Mouse (Mus musculus): ENCODE data around the gene Rgs3. TPM values are rescaled to one million over a fixed set of nuclear protein-coding genes. Genes with fewer than 3 reads are reported as not detected.

Rgs3 gene
- polyA plus RNA-seq, 1 experiment from 2014 or later: 8.2 TPM

DNA sequence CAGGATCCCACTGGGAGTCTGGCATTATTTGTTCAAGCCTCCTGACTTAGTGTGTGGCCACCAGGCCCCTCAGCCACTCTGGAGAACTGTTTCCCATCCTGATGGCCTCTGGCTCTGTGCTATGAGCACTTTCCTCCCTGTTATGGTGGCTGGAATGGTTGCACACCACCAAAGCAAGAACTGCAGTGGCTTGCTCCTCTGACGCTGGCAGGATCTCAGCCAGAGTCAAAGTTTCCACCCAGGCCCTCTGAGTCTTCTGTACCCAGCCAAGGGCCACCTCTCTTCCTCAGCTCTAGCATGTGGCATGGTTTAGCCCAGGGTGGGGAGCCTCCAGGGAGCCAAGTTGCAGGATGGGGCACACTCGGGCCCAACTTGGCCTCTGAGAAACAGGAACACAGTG lies 115.7 kb downstream of the Rgs3 start:
- no peak for TF ChIP-seq CTCF (IDR thresholded peaks at IDR 0.05)
- POLR2A ChIA-PET: no interaction called here

DNA sequence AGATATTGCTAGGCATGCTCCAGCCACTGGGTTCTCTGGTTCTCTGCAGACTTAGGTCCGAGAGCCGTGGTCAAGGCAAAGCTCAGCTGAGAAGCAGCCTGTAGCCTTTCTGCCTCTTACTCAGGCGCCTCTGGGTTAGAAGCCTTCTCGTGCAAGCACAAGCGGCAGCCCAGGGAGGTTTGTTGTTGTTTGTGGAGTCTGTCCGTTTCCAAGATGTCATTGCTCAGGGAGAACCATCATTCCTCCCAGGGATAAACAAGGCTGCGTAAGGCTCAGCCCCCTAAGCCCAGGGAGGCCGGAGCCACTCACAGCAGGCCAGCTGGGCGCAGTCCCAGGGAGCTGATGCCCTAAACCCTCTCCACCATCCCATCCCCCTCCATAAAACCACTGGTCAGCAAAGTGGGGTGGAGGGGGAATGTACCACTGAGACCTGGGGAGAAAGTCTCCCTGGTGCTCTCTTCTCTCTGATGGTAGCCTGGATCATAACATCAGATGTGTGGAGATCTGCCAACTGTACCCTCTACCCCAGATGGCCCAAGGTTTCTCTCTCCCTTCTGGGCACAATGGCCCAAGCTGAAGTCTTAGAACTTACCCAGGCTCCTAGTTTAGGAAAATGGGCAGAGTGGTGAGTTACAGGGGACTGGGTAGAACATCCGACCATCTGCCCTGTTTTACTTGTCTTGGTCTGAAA lies 117.5 kb downstream of the Rgs3 start:
- in situ Hi-C loops (cut with MboI; ENCODE audit: low pct_unique_long_range_greater_than_20kb): no loop called here
- TF ChIP-seq CTCF (IDR thresholded peaks at IDR 0.05): no peak
- ChIA-PET CTCF (no interaction called here), POLR2A (no interaction called here)
- no peaks in the 10 kb centered on the region for H3K27me3 ChIP-seq
- DNase-seq (ENCODE audit: low read depth, low spot score): no peak
- ATAC-seq: no peak

More for the DNA sequence above, 115.7 kb downstream of the Rgs3 start:
- ATAC-seq (no peak), DNase-seq (ENCODE audit: low read depth, low spot score) (no peak)
- in situ Hi-C loops (cut with MboI; ENCODE audit: low pct_unique_long_range_greater_than_20kb): no loop called here
- no peaks in the 10 kb centered on the region for H3K27me3 ChIP-seq
- CTCF ChIA-PET: interaction anchor here (1.4 kb wide), 1 partner anchor 39 kb away, joined by 3 read pairs; no protein-coding TSS in a partner anchor

DNA sequence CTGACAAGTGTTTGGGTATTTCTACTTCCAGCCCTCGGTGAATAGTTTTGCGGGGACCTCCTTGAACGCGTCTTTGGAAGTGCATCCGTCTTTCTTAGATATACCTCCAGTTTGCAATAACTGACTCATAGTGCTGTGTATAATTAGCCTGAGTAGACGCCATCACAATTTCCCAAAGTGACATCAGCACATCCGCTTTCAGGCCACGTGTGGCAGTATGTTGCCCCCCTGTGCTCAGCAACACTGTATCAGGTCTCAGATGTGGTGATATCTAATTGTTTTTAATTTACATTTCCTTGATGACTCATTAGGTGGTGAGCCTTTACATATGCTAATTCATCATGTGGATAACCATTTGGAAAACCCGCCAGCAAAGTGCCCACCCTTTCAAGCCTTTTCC lies 119.5 kb downstream of the Rgs3 start:
- ChIA-PET CTCF (no interaction called here), POLR2A (no interaction called here)
- ATAC-seq (no peak), DNase-seq (ENCODE audit: low read depth, low spot score) (no peak)
- in situ Hi-C loops (cut with MboI; ENCODE audit: low pct_unique_long_range_greater_than_20kb): no loop called here
- no peaks in the 10 kb centered on the region for H3K27me3 ChIP-seq
- no peak for TF ChIP-seq CTCF (IDR thresholded peaks at IDR 0.05)

DNA sequence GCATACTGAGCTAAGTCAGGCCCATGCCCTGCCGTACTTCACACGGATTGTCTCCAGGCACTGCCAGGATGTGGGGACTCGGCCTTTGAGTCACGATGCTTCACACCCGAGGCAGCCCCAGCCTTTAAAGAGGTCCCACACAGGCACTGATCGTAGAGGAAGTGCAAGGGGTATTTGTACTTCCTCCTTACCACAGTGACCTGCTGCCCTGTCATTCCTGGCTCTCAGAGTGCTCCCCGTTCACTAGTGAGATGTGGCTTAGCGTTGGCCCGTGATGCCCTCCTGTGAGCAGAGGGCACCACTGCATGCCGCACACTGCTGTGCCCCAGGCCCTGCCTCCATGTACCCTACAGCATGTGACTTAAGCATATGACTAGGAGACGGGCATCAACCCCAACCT lies 121.8 kb downstream of the Rgs3 start:
- in situ Hi-C loops (cut with MboI; ENCODE audit: low pct_unique_long_range_greater_than_20kb): no loop called here
- no peaks in the 10 kb centered on the region for H3K27me3 ChIP-seq
- DNase-seq (ENCODE audit: low read depth, low spot score) (no peak), ATAC-seq (no peak)
- ChIA-PET POLR2A (no interaction called here), CTCF (no interaction called here)
- TF ChIP-seq CTCF (IDR thresholded peaks at IDR 0.05): no peak

DNA sequence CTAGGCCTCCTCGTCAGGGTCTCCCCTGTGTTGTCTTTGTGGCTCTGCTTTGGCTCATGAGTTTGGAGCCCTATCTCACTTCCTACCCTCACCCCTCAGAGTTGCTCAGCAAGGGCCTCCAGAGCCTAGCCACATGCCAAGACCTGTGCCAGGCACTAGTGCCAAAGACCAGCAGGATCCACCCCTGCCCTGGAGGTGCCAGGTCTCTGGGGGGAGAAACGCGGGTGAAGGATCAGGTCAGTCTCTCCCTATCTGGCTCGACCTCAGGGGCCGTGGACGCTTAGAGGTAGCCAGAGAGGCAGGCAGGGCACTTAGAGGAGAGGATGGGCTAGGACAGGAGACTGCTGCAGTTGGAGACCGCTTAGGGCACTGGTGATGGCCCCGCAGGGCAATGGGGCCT lies 122.7 kb downstream of the Rgs3 start:
- TF ChIP-seq CTCF (IDR thresholded peaks at IDR 0.05): no peak
- in situ Hi-C loops (cut with MboI; ENCODE audit: low pct_unique_long_range_greater_than_20kb): no loop called here
- ChIA-PET POLR2A (no interaction called here), CTCF (no interaction called here)
- no peak for DNase-seq (ENCODE audit: low read depth, low spot score)
- H3K27me3 ChIP-seq: no peaks in the 10 kb centered on the region
- ATAC-seq: no peak

DNA sequence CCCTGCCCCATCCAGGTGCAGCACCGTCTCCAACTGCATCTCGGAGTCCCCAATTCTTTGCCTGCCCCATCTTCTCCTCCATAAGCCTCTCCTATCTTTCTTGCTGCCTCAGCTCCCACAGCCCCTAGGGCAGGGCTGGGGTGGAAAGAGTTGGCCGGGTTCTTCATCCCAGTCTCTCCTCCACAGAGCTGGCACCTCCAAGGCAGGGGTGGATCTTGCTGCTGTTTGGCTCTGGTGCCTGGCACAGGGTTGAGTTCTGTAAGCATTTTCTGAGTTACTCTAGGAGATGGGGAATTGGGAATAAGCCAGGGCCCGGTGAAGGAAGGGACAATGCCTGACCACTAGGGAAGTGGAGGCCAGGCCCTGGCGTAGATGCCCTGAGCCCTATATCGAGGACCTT lies 123.5 kb downstream of the Rgs3 start:
- H3K27me3 ChIP-seq: no peaks in the 10 kb centered on the region
- no peak for DNase-seq (ENCODE audit: low read depth, low spot score)
- CTCF ChIA-PET: no interaction called here
- POLR2A ChIA-PET: no interaction called here
- no peak for ATAC-seq
- in situ Hi-C loops (cut with MboI; ENCODE audit: low pct_unique_long_range_greater_than_20kb): no loop called here
- TF ChIP-seq CTCF (IDR thresholded peaks at IDR 0.05): no peak

DNA sequence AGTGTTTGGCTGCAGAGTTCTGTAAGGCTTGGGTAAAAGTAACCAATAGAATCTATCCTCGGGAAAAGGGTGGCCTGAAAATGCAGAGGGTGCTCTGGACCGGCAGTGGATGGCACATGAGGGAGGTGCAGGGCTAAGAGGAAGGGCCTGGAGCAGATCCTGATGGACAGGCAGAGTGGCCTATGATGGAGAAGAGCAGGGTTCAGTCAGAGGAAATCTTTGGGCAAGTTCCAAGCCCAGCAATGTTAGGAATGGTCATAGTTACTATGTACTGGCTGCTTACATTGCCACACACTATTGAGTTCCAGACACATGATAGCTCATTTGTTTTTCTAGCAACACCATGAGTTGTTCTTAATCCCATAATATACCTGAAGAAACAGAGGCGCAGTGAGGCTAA lies 124.7 kb downstream of the Rgs3 start:
- no peak for ATAC-seq
- H3K27me3 ChIP-seq: no peaks in the 10 kb centered on the region
- ChIA-PET CTCF (interaction anchor here (0.6 kb wide), 1 partner anchor 13 kb away, joined by 3 read pairs; no protein-coding TSS in a partner anchor), POLR2A (no interaction called here)
- in situ Hi-C loops (cut with MboI; ENCODE audit: low pct_unique_long_range_greater_than_20kb): no loop called here
- peak; percentile 17 for DNase-seq (ENCODE audit: low read depth, low spot score)
- TF ChIP-seq CTCF (IDR thresholded peaks at IDR 0.05): no peak

DNA sequence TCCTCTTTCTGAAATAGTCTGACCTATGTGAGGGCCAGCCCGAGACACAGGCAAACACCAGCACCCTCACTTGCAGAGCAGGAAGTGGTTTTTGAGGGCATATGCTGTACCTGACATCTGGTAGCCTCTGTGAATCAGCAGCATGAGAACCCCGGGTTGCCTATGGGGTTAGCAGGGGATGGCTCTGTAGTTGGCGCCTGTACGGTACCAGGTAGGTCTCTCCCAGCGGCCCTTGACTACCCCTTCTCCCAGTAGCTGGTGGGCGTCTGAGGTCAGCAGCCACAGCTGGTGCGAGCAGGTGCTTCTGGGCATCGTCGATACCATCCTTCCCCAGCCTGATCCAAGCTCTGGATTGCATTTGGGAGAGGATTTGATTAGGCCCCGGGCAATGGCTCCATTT lies 125.6 kb downstream of the Rgs3 start:
- no peak for TF ChIP-seq CTCF (IDR thresholded peaks at IDR 0.05)
- in situ Hi-C loops (cut with MboI; ENCODE audit: low pct_unique_long_range_greater_than_20kb): no loop called here
- ChIA-PET CTCF (interaction anchor here (1.1 to 1.2 kb wide), 2 partner anchors 11 to 12 kb away, joined by 3 read pairs; no protein-coding TSS in a partner anchor), POLR2A (no interaction called here)
- ATAC-seq: no peak
- no peaks in the 10 kb centered on the region for H3K27me3 ChIP-seq
- no peak for DNase-seq (ENCODE audit: low read depth, low spot score)

DNA sequence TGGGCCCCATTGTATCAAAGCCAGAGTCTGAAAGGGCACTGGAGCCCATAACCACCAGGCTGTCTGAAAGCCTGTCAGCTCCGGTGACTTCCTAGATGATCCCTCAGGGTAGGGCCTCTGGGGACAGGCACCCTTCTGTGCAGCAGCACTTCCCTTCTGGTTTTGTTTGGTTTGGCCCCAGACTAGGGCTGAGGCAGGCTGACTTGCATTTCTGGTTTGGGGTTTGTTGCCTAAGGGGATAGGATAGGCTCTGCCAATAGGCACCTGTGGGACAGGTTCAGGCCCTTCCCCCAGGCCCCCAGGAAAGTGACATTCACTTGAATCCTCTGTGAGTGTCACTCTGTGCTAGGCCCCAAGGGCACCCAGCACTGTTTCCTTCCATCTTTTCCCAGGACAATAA lies 127.1 kb downstream of the Rgs3 start:
- no peaks in the 10 kb centered on the region for H3K27me3 ChIP-seq
- ChIA-PET POLR2A (no interaction called here), CTCF (interaction anchor here (1.2 kb wide), 1 partner anchor 11 kb away, joined by 3 read pairs; no protein-coding TSS in a partner anchor)
- TF ChIP-seq CTCF (IDR thresholded peaks at IDR 0.05): no peak
- no peak for DNase-seq (ENCODE audit: low read depth, low spot score)
- no peak for ATAC-seq
- in situ Hi-C loops (cut with MboI; ENCODE audit: low pct_unique_long_range_greater_than_20kb): no loop called here

DNA sequence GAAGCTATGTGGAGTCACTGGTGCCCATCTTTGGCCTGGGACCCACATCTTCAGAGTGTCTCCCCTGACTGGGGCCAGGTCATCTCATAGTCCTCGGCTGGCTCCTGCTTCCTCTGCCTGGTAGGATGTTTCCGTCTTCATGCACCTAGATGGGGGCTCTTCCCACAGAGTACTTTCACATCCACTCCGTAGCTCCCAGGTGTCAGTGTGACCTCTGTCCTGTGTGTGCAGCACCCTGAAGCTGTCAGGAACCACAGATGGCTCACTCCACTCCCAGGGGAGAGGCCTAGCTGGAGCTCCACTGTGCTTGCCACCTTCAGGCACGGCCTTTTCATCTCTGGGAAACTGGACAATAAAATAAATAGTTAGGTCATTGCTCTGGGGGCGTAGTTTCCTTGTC lies 128.5 kb downstream of the Rgs3 start:
- TF ChIP-seq CTCF (IDR thresholded peaks at IDR 0.05): no peak
- no peaks in the 10 kb centered on the region for H3K27me3 ChIP-seq
- DNase-seq (ENCODE audit: low read depth, low spot score) (no peak), ATAC-seq (no peak)
- in situ Hi-C loops (cut with MboI; ENCODE audit: low pct_unique_long_range_greater_than_20kb): no loop called here
- ChIA-PET CTCF (interaction anchor here (0.9 kb wide), 1 partner anchor 9 kb away, joined by 3 read pairs; no protein-coding TSS in a partner anchor), POLR2A (no interaction called here)

DNA sequence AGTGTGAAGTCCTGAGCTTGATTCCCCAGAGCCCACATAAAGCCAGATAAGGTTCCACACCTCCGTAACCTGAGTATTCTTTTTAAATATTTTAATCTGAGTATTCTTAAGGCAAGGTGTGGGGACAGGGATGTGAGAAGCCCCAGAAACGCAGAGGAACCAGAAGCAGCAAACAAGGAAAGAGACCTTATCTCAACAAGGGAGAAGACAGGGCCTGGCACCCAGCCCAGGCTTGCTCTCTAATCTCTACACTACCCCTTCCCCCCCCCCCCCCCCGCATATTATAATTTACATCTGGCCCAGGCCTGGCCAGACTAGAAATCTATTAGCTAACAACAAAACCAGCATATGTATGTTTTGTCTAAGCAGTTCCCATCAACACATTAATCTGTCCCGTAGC lies 131.3 kb downstream of the Rgs3 start:
- POLR2A ChIA-PET: no interaction called here
- no peaks in the 10 kb centered on the region for H3K27me3 ChIP-seq

DNA sequence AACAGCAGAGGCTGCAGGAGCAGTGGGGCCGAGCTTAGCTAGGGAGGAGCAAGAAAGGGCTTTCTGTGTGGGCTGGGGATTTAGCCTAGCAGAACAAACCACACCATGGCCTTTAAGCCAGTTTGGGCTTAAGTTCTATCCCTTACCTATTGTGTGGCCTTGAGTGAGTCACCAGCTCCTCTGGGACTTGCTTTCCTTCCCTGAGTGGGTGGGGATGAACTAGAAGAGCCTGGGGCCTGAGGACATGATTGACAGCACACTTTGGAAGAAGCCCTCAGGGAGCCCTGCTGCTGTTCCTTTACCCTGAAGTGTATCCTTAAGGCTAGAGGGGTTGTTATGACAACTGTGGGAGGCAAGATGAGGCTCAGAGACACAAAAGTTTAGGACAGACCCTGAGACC lies 132.0 kb downstream of the Rgs3 start:
- in situ Hi-C loops (cut with MboI; ENCODE audit: low pct_unique_long_range_greater_than_20kb): no loop called here
- POLR2A ChIA-PET: no interaction called here
- ATAC-seq: no peak
- TF ChIP-seq CTCF (IDR thresholded peaks at IDR 0.05): no peak
- CTCF ChIA-PET: interaction anchor here (1.2 kb wide), 1 partner anchor 72 kb away, joined by 3 read pairs; no protein-coding TSS in a partner anchor
- H3K27me3 ChIP-seq: no peaks in the 10 kb centered on the region
- peak; percentile 24 for DNase-seq (ENCODE audit: low read depth, low spot score)

More for the DNA sequence above, 131.3 kb downstream of the Rgs3 start:
- no peak for TF ChIP-seq CTCF (IDR thresholded peaks at IDR 0.05)
- ATAC-seq: no peak
- DNase-seq (ENCODE audit: low read depth, low spot score): no peak
- in situ Hi-C loops (cut with MboI; ENCODE audit: low pct_unique_long_range_greater_than_20kb): no loop called here
- CTCF ChIA-PET: no interaction called here

Measured in Patski (cell line).